Mouse (Mus musculus) neural tube, embryonic 15.5 days (tissue): ENCODE data around the gene Fbxo21. TPM values are rescaled to one million over a fixed set of nuclear protein-coding genes. Genes with fewer than 3 reads are reported as not detected.

Source experiments
- ATAC-seq: fragments of 200-750 bp; cut with Nextera tagmentation; 2 replicates; pipeline ENCODE4 v1.8.0; 2017; ENCODE audit warnings: mild to moderate bottlenecking, moderate TSS enrichment, moderate library complexity; ENCODE audit not compliant: low FRiP score
- H3K27ac ChIP-seq: fragments of 300-500 bp; sonication (generic); replicated peaks from 2 replicates; pipeline ENCODE4 v1.5.1; 2015; ENCODE audit warnings: mild to moderate bottlenecking, inconsistent platforms
- H3K27me3 ChIP-seq: fragments of 300-500 bp; sonication (generic); replicated peaks from 2 replicates; pipeline ENCODE4 v1.6.1; 2015; ENCODE audit warnings: inconsistent platforms
- H3K36me3 ChIP-seq: fragments of 300-500 bp; sonication (generic); 2 replicates; pipeline ENCODE4 v1.6.1; 2015; ENCODE audit warnings: inconsistent platforms
- H3K4me1 ChIP-seq: fragments of 300-500 bp; sonication (generic); 2 replicates; pipeline ENCODE4 v1.6.1; 2015; ENCODE audit warnings: inconsistent platforms
- H3K4me2 ChIP-seq: fragments of 300-500 bp; sonication (generic); 2 replicates; pipeline ENCODE4 v1.6.1; 2015; ENCODE audit warnings: inconsistent platforms, mild to moderate bottlenecking, moderate library complexity
- H3K4me3 ChIP-seq: fragments of 300-500 bp; sonication (generic); replicated peaks from 2 replicates; pipeline ENCODE4 v1.5.1; 2015; ENCODE audit warnings: mild to moderate bottlenecking, inconsistent platforms
- H3K9ac ChIP-seq: fragments of 300-500 bp; sonication (generic); replicated peaks from 2 replicates; pipeline ENCODE4 v1.6.1; 2015; ENCODE audit warnings: mild to moderate bottlenecking, inconsistent platforms
- H3K9me3 ChIP-seq: fragments of 300-500 bp; sonication (generic); replicated peaks from 2 replicates; pipeline ENCODE4 v1.6.1; 2016; ENCODE audit warnings: inconsistent platforms
- WGBS: fragments of 180-500 bp; shearing (Covaris S2); methylation state at CpG from one replicate; pipeline ENCODE4 v1.1.7; 2015; ENCODE audit warnings: mixed read lengths; 5-methylcytosine and 5-hydroxymethylcytosine counted together
- polyA plus RNA-seq: library from polyadenylated mRNA; unstranded; fragments of >200 nt; fragmentation: Nextera tagmentation; extraction: Ambion mirVana; gene quantifications from 2 replicates; pipeline ENCODE4 v1.2.1, GENCODE M21; 2015

The Fbxo21 gene
- polyA plus RNA-seq, 1 experiment from 2014 or later: 143 TPM

DNA sequence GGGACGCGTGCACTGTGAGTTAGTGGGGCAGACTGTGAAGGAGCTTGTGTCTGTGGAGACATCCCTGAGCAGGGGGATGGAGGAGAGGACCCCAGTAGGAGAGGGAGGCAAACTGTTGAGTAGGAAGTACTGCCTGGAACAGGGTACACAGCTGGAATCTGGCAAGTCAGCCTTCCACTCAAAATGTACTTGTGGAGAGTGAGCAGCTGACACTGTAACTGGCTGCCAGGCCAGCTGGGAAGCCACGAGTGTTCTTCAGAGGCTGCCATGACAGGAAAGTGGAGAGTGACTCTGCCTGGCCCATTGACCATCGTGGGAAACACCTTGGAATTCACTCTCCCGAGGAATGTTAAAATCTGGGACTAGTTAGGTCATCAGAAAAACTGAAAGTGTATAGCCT lies 5.4 kb downstream of the Fbxo21 start:
- Histone ChIP-seq H3K4me2 (no peak overlapping the region), H3K4me3 (no peak overlapping the region), H3K9me3 (no peaks in the 10 kb centered on the region), H3K27me3 (no peaks in the 10 kb centered on the region), H3K9ac (no peak overlapping the region), H3K27ac (no peak overlapping the region), H3K36me3 (peaks cover 64% of the 10 kb centered on the region), H3K4me1 (peaks cover 40% of the 10 kb centered on the region)
- no peak for ATAC-seq
- WGBS: 89% methylated on average over 5 of the region's 5 CpGs

DNA sequence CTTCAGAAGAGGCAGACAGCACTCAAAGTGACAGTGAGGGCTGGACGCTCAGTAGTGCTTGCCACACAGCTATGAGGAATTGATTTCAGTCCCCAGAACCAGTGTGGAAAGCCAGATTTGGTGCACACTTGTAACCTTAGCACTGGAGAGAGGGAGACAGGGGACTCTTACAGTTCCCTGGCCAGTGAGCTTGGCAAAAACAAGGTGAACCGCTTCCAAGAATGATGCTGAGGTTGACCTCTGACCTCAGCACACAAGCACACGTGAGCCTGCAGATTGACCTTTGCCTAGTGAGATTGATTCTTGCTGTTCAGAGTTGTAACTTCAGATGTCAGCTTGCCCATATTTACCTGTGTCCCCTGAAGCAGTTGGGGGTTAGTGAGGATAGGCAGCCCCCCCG lies 9.8 kb downstream of the Fbxo21 start:
- peaks cover 94% of the 10 kb centered on the region for H3K36me3 ChIP-seq
- no peak for ATAC-seq

DNA sequence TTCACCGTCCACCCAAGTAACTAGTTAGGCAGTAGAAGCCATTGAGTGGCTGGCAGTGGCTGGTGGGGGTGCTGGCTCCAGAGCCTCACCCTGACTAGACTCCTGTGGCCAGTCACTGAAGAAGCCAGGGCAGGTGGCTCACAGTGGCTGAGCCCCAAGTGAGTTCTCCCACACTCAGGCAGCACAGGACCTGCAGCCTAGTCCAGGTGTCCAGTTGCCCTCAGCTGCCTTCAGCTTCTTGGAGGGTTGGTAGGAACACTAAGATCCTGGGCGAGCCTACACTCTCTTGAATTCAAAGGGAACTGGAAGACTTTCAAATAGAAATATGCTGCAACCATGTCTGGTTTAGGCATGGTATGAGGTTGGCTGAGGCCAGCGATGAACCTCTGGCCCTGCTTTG lies 11.4 kb downstream of the Fbxo21 start:
- H3K36me3 ChIP-seq: peaks cover 96% of the 10 kb centered on the region
- no peak overlapping the region for H3K4me2 ChIP-seq
- WGBS: 91% methylated on average over 3 of the region's 3 CpGs
- no peak overlapping the region for H3K27ac ChIP-seq
- H3K9ac ChIP-seq: no peak overlapping the region
- H3K4me3 ChIP-seq: no peak overlapping the region
- H3K9me3 ChIP-seq: no peaks in the 10 kb centered on the region
- no peak for ATAC-seq
- no peaks in the 10 kb centered on the region for H3K27me3 ChIP-seq
- H3K4me1 ChIP-seq: 0 out of 2 replicates have a peak, but pooled peaks cover 3% of the 10 kb centered on the region

More for the DNA sequence above, 9.8 kb downstream of the Fbxo21 start:
- Histone ChIP-seq H3K27ac (no peak overlapping the region), H3K4me2 (no peak overlapping the region), H3K9ac (no peak overlapping the region), H3K27me3 (no peaks in the 10 kb centered on the region), H3K4me3 (no peak overlapping the region), H3K4me1 (peaks cover 8% of the 10 kb centered on the region; the same call in 1 of the 2 replicates), H3K9me3 (no peaks in the 10 kb centered on the region)
- WGBS: 70% methylated on average over 4 of the region's 4 CpGs

DNA sequence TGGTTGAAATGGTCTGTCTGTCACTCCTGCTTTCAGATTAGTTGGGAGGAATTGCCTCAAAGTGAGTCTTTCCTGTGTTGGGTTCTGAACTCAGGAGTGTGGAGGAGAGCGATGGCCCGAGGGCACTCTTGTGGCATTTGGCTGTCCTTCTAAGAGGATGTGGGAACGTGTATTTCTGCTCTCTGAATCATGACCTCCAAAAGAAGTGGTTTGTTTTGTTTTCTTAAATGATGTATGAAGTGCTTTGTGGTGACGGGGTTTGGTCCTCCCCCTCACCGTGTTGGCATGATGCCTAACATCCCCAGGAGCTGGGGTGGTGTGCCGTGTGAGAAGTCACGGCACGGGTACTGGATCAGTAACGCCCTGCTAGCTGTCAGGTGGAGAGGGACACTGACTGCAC lies 11.8 kb downstream of the Fbxo21 start:
- H3K27ac ChIP-seq: no peak overlapping the region
- H3K27me3 ChIP-seq: no peaks in the 10 kb centered on the region
- H3K4me2 ChIP-seq: no peak overlapping the region
- H3K36me3 ChIP-seq: peaks cover 94% of the 10 kb centered on the region
- ATAC-seq: no peak
- no peak overlapping the region for H3K9ac ChIP-seq
- 81% methylated on average over 9 of the region's 9 CpGs for WGBS
- 0 out of 2 replicates have a peak, but pooled peaks cover 3% of the 10 kb centered on the region for H3K4me1 ChIP-seq
- no peaks in the 10 kb centered on the region for H3K9me3 ChIP-seq
- H3K4me3 ChIP-seq: no peak overlapping the region

DNA sequence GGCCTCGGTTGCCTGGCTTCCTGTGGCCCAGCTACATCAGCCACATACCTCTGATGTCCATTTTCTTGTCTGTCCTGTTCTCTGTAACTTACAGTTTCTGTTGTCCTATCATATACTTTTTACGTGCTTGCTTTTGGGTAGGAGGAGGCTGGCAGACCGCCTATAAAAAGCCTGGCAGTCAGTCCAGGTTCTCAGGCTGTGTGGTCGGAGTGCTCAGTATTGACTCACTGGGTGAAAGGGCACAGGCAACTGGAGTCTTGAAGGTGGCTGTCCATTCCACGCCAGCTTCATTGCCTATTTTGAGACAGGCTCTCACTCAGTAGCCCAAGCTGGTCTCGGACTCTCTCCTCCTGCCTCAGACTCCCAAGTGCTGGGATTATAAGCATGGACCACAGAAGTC lies 13.2 kb downstream of the Fbxo21 start:
- Histone ChIP-seq H3K4me1 (no peaks in the 10 kb centered on the region), H3K27ac (no peak overlapping the region), H3K27me3 (no peaks in the 10 kb centered on the region), H3K4me3 (no peak overlapping the region), H3K9me3 (no peaks in the 10 kb centered on the region), H3K36me3 (peaks cover 97% of the 10 kb centered on the region), H3K9ac (no peak overlapping the region), H3K4me2 (no peak overlapping the region)
- ATAC-seq: no peak
- WGBS: 86% methylated on average over 6 of the region's 6 CpGs

DNA sequence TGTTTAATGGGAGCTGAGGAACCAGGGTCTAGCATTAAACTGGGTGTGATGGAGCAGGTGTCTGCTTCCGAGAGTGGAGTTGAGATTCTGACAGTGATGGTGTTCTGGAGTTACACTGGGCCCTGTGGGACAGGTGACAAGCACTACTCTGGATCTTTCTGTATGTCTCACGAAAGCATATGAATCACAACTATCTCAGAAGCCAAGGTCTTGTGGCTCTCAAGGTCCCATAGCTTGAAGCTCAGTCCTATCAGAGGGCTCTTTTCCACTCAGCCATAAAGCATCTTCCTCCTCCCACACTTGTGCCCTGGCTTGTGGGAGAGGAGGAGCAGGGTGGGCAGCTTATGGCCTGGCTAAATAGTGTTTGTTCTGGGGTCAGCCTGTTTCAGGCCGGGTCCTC lies 14.4 kb downstream of the Fbxo21 start:
- Histone ChIP-seq H3K4me1 (no peaks in the 10 kb centered on the region), H3K4me3 (no peak overlapping the region), H3K9ac (no peak overlapping the region), H3K36me3 (peaks cover 99% of the 10 kb centered on the region), H3K27ac (no peak overlapping the region), H3K9me3 (no peaks in the 10 kb centered on the region), H3K4me2 (no peak overlapping the region), H3K27me3 (no peaks in the 10 kb centered on the region)
- WGBS: 85% methylated on average over 3 of the region's 3 CpGs
- no peak for ATAC-seq

DNA sequence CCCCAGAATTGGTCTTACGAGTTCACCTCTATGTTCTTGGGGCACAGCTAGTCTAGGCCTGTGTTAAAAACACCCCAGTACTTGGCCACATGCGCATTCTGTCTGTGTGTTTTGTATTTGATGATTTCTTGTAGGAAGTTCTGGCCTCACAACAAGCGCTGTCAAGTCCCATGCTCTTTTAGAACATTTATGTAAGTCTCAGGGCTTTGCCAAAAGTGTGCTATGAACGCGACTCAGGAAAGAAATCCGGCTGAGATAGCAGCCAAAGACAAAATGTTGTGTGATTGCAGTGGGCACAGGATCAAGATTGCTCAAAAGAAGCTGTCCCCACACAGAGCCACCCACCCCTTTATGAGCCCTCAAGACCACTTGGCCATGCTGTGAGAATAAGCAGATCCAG lies 17.0 kb downstream of the Fbxo21 start:
- WGBS: 93% methylated on average over 6 of the region's 6 CpGs
- H3K4me2 ChIP-seq: no peak overlapping the region
- H3K9ac ChIP-seq: no peak overlapping the region
- peaks cover 97% of the 10 kb centered on the region for H3K36me3 ChIP-seq
- H3K27me3 ChIP-seq: no peaks in the 10 kb centered on the region
- H3K4me1 ChIP-seq: no peaks in the 10 kb centered on the region
- no peak overlapping the region for H3K27ac ChIP-seq
- H3K4me3 ChIP-seq: no peak overlapping the region
- no peak for ATAC-seq
- H3K9me3 ChIP-seq: no peaks in the 10 kb centered on the region

DNA sequence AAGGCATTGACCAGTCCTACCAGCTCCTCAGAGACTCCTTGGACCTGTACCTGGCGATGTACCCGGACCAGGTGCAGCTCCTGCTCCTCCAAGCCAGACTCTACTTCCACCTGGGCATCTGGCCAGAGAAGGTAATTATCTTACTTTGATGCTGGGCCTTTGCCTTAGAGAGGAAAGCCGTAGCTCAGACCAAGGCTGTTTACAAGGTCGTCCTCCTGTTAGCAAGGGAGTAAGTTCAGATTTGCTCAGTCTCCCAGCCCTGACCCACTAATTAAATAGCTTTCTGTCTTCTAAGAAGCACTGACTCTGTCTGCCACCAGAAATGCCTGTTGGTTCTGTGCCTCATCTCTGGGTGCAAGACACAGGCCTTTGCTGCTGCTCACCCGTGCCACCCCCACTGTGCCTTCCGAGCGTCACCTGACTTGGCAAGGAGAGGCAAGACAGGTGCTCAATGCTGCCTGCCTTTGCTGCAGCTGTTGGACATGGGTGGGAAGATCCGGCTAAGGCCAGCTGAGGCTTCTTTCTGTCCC lies 18.9 kb downstream of the Fbxo21 start:
- Histone ChIP-seq H3K9ac (no peak overlapping the region), H3K4me2 (no peak overlapping the region), H3K4me3 (no peak overlapping the region), H3K4me1 (no peaks in the 10 kb centered on the region; the same call in 1 of the 2 replicates), H3K27me3 (no peaks in the 10 kb centered on the region), H3K27ac (no peak overlapping the region), H3K9me3 (no peaks in the 10 kb centered on the region), H3K36me3 (peaks cover 96% of the 10 kb centered on the region)
- 93% methylated on average over 8 of the region's 8 CpGs for WGBS
- ATAC-seq: no peak

DNA sequence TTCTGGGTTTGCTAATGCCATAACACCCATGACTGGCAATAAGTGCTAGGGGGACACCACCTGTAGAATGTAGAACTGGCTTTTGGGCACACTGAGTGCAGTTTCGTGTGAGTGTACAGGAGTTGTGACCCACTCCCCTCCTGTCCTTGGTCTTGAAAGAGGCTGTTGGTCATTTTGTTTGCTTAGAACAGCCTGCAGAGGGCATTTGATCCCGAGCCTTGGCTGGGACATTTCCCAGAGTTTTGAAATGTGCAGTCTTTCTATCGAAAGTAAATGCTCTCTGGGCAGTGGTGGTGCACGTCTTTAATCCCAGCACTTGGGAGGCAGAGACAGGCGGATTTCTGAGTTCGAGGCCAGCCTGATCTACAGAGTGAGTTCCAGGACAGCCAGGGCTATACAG lies 19.4 kb downstream of the Fbxo21 start:
- H3K27ac ChIP-seq: no peak overlapping the region
- no peak overlapping the region for H3K4me3 ChIP-seq
- ATAC-seq: no peak
- H3K9me3 ChIP-seq: no peaks in the 10 kb centered on the region
- 92% methylated on average over 6 of the region's 6 CpGs for WGBS
- H3K4me2 ChIP-seq: no peak overlapping the region
- H3K9ac ChIP-seq: no peak overlapping the region
- H3K4me1 ChIP-seq: no peaks in the 10 kb centered on the region; the same call in 1 of the 2 replicates
- no peaks in the 10 kb centered on the region for H3K27me3 ChIP-seq
- peaks cover 96% of the 10 kb centered on the region for H3K36me3 ChIP-seq

DNA sequence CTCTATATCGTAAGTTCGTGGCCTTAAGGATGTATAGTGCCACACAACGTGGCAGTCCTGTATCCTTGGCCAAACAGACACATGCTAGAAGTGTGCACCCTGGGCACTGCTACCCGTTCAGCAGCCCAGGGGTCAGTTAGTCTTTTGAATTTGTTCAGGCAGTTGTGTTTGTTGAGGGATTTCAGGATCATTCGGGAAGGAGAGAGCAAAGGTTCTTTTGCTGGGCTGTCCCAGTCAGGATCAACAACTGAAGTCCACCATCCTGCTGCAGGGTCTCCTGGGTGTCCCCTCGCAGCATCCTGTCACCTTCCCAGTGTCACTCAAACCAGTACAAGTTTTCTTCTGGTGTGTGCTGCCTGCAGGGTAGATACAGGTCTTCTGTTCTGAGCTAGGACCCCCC lies 20.1 kb downstream of the Fbxo21 start:
- Histone ChIP-seq H3K4me1 (no peaks in the 10 kb centered on the region; the same call in 1 of the 2 replicates), H3K9ac (no peak overlapping the region), H3K4me2 (no peak overlapping the region), H3K27me3 (no peaks in the 10 kb centered on the region), H3K4me3 (no peak overlapping the region), H3K9me3 (no peaks in the 10 kb centered on the region), H3K27ac (no peak overlapping the region), H3K36me3 (peaks cover 96% of the 10 kb centered on the region)
- WGBS: 92% methylated on average over 6 of the region's 6 CpGs
- ATAC-seq: no peak

DNA sequence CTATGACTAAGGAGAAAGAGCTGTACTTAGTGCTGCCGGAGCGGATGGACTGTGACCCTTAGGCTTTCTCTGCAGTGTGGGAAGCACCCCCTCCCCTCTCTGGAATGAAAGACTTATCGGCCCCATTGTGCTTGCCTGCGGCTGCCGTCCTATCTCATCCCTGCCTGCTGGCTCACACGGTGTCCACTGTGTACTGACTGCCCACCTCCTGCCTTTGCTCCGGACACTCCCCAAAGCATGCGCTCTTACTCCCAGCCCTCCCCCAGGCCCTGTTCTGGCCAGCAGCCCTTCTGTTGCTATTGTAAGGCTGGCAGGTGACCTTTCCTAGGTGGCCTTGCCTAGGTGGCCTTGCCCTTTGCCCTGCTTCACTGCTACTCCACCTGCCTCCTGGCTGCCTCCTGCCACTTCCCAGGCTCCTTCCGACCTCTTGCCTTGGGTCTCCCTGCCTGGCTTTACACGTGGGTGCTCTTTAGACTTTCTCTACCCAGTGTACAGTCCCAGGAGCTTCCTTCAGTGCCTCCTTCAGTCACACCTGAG lies 21.0 kb downstream of the Fbxo21 start:
- no peak overlapping the region for H3K9ac ChIP-seq
- no peak overlapping the region for H3K27ac ChIP-seq
- 71% methylated on average over 10 of the region's 10 CpGs for WGBS
- no peaks in the 10 kb centered on the region for H3K9me3 ChIP-seq
- peaks cover 95% of the 10 kb centered on the region for H3K36me3 ChIP-seq
- H3K4me2 ChIP-seq: no peak overlapping the region
- H3K27me3 ChIP-seq: no peaks in the 10 kb centered on the region
- no peak overlapping the region for H3K4me3 ChIP-seq
- H3K4me1 ChIP-seq: no peaks in the 10 kb centered on the region; the same call in 1 of the 2 replicates
- no peak for ATAC-seq

DNA sequence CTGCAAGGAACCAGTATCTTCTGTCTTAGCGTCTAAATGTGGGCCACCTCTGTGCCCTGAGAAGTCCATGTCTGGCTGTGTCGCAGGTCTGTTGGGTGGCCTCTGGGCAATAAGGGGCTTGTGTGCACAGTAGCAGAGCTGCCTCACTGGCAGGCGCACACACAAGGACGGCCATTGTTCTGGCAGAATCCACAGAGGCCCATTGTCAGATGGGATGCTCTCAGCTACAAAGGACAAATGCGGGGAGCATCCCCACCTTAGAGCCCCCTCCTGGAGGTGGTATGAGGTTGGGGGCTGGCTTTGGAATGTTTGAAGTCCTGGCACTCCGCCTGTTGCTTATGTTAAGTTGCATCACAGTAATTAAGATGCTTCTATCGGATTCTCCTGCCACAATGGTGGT lies 22.5 kb downstream of the Fbxo21 start:
- H3K4me1 ChIP-seq: no peaks in the 10 kb centered on the region; the same call in 1 of the 2 replicates
- H3K9me3 ChIP-seq: no peaks in the 10 kb centered on the region
- H3K4me2 ChIP-seq: no peak overlapping the region
- H3K36me3 ChIP-seq: peaks cover 96% of the 10 kb centered on the region
- WGBS: 72% methylated on average over 7 of the region's 7 CpGs
- no peak overlapping the region for H3K9ac ChIP-seq
- no peak overlapping the region for H3K4me3 ChIP-seq
- H3K27me3 ChIP-seq: no peaks in the 10 kb centered on the region
- no peak overlapping the region for H3K27ac ChIP-seq
- ATAC-seq: no peak
